Mouse (Mus musculus) layer of hippocampus, postnatal 14 days (tissue): Measurements from ENCODE around the gene Gjb2. TPM values are rescaled to one million over a fixed set of nuclear protein-coding genes. Genes with fewer than 3 reads are reported as not detected.

Experiments used
- DNase-seq, 2 experiments: peaks; one replicate each; pipeline ENCODE4 v3.0.0; 2021 to 2022; ENCODE audit warnings: low spot score in 2 of 2, mixed read lengths in 1 of 2
- total RNA-seq, 2 experiments: library from RNA; stranded (reverse); gene quantifications; 2 replicates each; pipeline ENCODE4 v1.2.3; 2021

The Gjb2 gene
- total RNA-seq, 2 experiments from 2014 or later = 9.2 to 9.5 TPM

- DNase-seq = no peak
Measured at GRCm38 (mm10) chr14:57075537-57075936, 29.0 kb downstream of the Gjb2 start.

GRCm38 (mm10) chr14:57069906-57070305, 34.6 kb downstream of the Gjb2 start:
- DNase-seq = peak in 1 of 2 experiments; percentile 19

DNA sequence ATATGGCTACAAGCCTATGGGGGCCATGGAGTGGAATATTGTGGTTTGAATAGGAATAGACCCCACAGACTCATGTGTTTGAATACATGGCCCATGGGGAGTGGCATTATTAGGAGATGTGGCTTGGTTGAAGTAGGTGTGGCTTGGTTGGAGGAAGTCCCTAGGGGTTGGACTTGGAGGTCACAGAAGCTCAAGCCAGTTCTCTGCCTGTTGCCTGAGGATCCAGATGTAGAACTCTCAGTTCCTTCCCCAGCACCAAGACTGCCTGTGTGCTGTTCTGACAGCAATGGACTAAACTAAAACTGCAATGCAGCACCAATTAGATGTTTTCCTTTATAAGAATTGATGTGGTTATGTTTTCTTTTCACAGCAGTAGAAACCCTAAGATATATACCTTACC, 38.4 kb downstream of the Gjb2 start:
- DNase-seq = no peak

DNA sequence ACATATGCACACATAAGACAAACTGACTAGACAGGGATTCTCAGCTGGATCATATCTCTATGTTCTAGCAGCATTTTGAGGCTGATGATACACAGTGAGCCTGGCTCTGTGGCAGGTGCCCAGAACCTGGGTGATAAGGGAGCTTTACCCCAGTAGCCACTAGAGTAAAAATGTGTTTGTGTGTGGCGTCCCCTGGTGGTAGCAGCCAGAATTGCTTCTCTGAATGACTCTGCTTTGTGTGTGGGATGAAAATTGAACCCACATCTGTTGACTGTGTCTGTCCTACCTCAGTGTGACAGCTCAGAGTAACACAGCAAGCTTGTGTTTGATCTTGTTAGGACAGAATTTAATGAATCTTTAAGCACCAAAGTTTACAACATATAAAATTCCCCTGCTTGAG, 44.5 kb downstream of the Gjb2 start:
- peak; percentile 71 to 79 for DNase-seq

DNA sequence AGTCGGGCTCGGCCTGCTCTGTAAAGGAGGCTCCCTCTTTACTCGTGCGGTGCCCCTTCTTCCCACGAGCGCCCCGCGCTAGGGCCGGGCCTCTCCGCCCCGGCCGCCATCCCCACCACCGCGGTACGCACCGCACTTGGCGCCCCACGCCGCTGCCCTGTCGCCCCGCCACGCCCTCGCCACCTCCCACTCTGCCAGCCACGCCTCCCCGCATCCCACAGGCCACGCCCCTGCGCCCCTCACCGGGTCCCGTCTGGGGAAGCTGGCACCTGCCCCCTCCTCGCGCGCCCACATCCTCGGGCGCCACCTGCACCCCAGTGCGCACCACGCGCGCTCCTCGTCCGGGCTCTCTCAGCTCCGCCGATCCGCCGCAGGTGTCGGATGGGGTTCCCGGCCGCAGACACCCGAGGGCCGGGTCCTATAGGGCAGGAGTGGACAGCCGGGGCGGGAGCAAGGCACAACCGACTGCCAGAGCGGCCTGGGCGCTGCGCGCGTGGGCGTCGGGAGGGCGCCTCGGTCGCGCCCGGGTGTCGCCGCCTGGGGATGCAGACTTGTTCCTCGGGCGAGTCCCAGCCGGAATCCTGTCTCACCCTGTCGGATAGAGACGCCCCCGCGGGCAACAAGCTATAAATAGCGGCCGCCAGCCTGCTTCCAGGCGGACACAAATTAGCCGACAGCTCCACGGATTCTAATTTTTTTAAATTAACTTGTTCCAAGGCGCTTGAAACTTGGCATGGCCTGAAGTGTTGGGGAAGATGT, 46.8 kb downstream of the Gjb2 start, which contains the start of gene Gja3:
Gja3 (minus strand) TSS at position 538 of the 759 bp plus-strand sequence.
- peak; percentile 5 to 7 for DNase-seq

- no peak for DNase-seq
Measured at GRCm38 (mm10) chr14:57057204-57057562, 47.3 kb downstream of the Gjb2 start.

DNA sequence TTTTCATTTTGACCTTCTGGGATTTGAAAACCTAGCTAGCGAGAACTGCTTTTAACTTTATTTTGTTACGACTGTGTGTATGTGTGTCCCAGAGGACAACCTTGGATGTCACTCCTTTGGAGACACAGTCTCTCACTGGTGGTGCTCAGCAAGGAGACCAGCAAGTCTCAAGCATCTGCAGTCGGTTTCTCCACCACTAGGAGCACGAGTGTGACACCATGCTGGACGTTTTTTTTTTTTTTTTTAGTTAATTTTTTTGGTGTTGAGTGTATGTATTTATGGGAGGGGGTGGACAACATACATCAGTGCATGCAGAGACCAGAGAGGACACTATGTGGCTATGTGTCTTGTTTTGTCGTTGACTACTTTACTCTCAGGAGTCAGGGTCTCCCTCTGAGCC, 51.8 kb downstream of the Gjb2 start:
- DNase-seq = no peak

Other genes starting within 250 kb of the Gjb2 start
- 10 to 100 TPM; 88.0 to 91.7 TPM for gene Zmym2, start 218.0 kb downstream of the Gjb2 start, total RNA-seq
- under 1 TPM; 0.78 to 0.79 TPM for gene Gja3, start 46.6 kb downstream of the Gjb2 start, total RNA-seq
- under 1 TPM; 0.33 to 0.71 TPM for gene Gm4491, start 11.2 kb upstream of the Gjb2 start, total RNA-seq
- 100 to 1,000 TPM in 1 of 2 experiments, 10 to 100 TPM in 1; 95.4 to 124 TPM for gene Gjb6, start 28.9 kb upstream of the Gjb2 start, total RNA-seq